Mouse (Mus musculus) layer of hippocampus, postnatal 10 days (tissue): ENCODE data around the gene Cox7a2. TPM values are rescaled to one million over a fixed set of nuclear protein-coding genes. Genes with fewer than 3 reads are reported as not detected.
A peak's percentile ranks its signal among the peaks of the same experiment; 100 is the strongest.

Source experiments
- DNase-seq, 2 experiments: peaks; one replicate each; pipeline ENCODE4 v3.0.0; 2021; ENCODE audit warnings: low spot score in 2 of 2
- total RNA-seq, 2 experiments: library from RNA; stranded (reverse); gene quantifications; 2 replicates each; pipeline ENCODE4 v1.2.3; 2021

The Cox7a2 gene
- total RNA-seq, 2 experiments from 2014 or later, result 306 to 341 TPM

GRCm38 (mm10) chr9:79735608-79736007 is 24.1 kb downstream of the Cox7a2 start:
- DNase-seq, result no peak

- DNase-seq, result no peak
Observed at GRCm38 (mm10) chr9:79730301-79730700, 29.4 kb downstream of the Cox7a2 start.

- DNase-seq, result peak; percentile 10 to 24
Observed at GRCm38 (mm10) chr9:79723090-79723489, 36.6 kb downstream of the Cox7a2 start.

- DNase-seq, result peak; percentile 70 to 78
Observed at GRCm38 (mm10) chr9:79721056-79721455, 38.6 kb downstream of the Cox7a2 start.

- peak in 1 of 2 experiments; percentile 10 for DNase-seq
Observed at GRCm38 (mm10) chr9:79720143-79720542, 39.5 kb downstream of the Cox7a2 start.

- DNase-seq, result peak in 1 of 2 experiments; percentile 10
Observed at GRCm38 (mm10) chr9:79719451-79719850, 40.2 kb downstream of the Cox7a2 start.

GRCm38 (mm10) chr9:79718481-79719370 is 41.0 kb downstream of the Cox7a2 start, which contains the start of gene Col12a1:
Gene Col12a1, minus strand, starts transcription at chr9:79718831.
- peak; percentile 43 to 45 for DNase-seq

GRCm38 (mm10) chr9:79717836-79718475 is 41.7 kb downstream of the Cox7a2 start:
- peak; percentile 21 to 38 for DNase-seq

- DNase-seq, result peak; percentile 86 to 87
Observed at GRCm38 (mm10) chr9:79716909-79717835, 42.5 kb downstream of the Cox7a2 start.

- DNase-seq, result peak; percentile 11 to 27
Observed at GRCm38 (mm10) chr9:79716496-79716895, 43.2 kb downstream of the Cox7a2 start.

- peak; percentile 71 to 79 for DNase-seq
Observed at GRCm38 (mm10) chr9:79714471-79715045, 45.1 kb downstream of the Cox7a2 start.

Other genes with a start within 250 kb of the Cox7a2 start
- gene Col12a1, start 41.0 kb downstream of the Cox7a2 start, total RNA-seq, result 10 to 100 TPM; 10.9 to 15.5 TPM
- gene Tmem30a, start 33.6 kb upstream of the Cox7a2 start, total RNA-seq, result 100 to 1,000 TPM; 165 to 176 TPM